Mouse (Mus musculus) cerebellum, adult 2 months (tissue): ENCODE data around the gene Ppig. TPM values are rescaled to one million over a fixed set of nuclear protein-coding genes. Genes with fewer than 3 reads are reported as not detected.

Experiments used
- DNase-seq, 2 experiments: peaks; one replicate each; pipeline ENCODE4 v3.0.0; 2021
- H3K27ac ChIP-seq: fragments of 200-500 bp; 2 replicates; pipeline ENCODE4 v1.5.1; 2012; ENCODE audit warnings: low read length, control low read depth, inconsistent platforms; ENCODE audit not compliant: insufficient read depth
- H3K27me3 ChIP-seq: fragments of 200-500 bp; 2 replicates; pipeline ENCODE4 v1.6.1; 2012; ENCODE audit warnings: inconsistent platforms, mild to moderate bottlenecking, low read length, moderate library complexity; ENCODE audit not compliant: control insufficient read depth, insufficient read depth
- H3K4me1 ChIP-seq: fragments of 200-500 bp; 2 replicates; pipeline ENCODE4 v1.6.1; 2011; ENCODE audit warnings: low read length; ENCODE audit not compliant: control insufficient read depth, insufficient read depth
- H3K4me3 ChIP-seq: fragments of 200-500 bp; replicated peaks from 2 replicates; pipeline ENCODE3; 2011; ENCODE audit warnings: mild to moderate bottlenecking, low read depth, low read length, control low read depth; ENCODE audit not compliant: insufficient read depth
- CTCF ChIP-seq: fragments of 200-500 bp; IDR thresholded peaks from 2 replicates; pipeline ENCODE4 v1.5.1; 2011; ENCODE audit warnings: low read depth, mild to moderate bottlenecking, control low read depth, low read length, moderate library complexity, borderline replicate concordance; ENCODE audit not compliant: insufficient read depth
- POLR2A ChIP-seq: fragments of 200-500 bp; IDR thresholded peaks from 2 replicates; pipeline ENCODE4 v1.6.1; 2011; ENCODE audit warnings: low read length, control low read depth, borderline replicate concordance; ENCODE audit not compliant: insufficient read depth
- WGBS: fragments of 180-500 bp; shearing (Covaris S2); methylation state at CpG from one replicate; pipeline ENCODE4 v1.1.7; 2018; 5-methylcytosine and 5-hydroxymethylcytosine counted together
- polyA plus RNA-seq: library from polyadenylated mRNA; depleted of rRNA; stranded (reverse); fragments of >200 nt; gene quantifications from 2 replicates; pipeline ENCODE4 v1.2.3, GENCODE M21; 2012

The Ppig gene
- polyA plus RNA-seq, 1 experiment: 24.0 TPM

GRCm38 (mm10) chr2:69690214-69690613 is 32.1 kb upstream of the Ppig start:
- Histone ChIP-seq H3K27ac (no peak overlapping the region), H3K27me3 (no peaks in the 10 kb centered on the region), H3K4me1 (no peaks in the 10 kb centered on the region), H3K4me3 (no peak overlapping the region)
- no peak for DNase-seq
- TF ChIP-seq CTCF (no peak), POLR2A (no peak)
- WGBS: 93% methylated on average over 3 of the region's 3 CpGs

GRCm38 (mm10) chr2:69690843-69691242 is 31.5 kb upstream of the Ppig start:
- H3K4me1 ChIP-seq: no peaks in the 10 kb centered on the region
- TF ChIP-seq POLR2A (no peak), CTCF (no peak)
- no peak for DNase-seq
- 91% methylated on average over 6 of the region's 6 CpGs for WGBS
- H3K27ac ChIP-seq: no peak overlapping the region
- H3K27me3 ChIP-seq: no peaks in the 10 kb centered on the region
- no peak overlapping the region for H3K4me3 ChIP-seq

- no peak overlapping the region for H3K27ac ChIP-seq
- H3K27me3 ChIP-seq: no peaks in the 10 kb centered on the region
- H3K4me1 ChIP-seq: no peaks in the 10 kb centered on the region
- TF ChIP-seq POLR2A: no peak
- no peak for TF ChIP-seq CTCF
- no peak for DNase-seq
- H3K4me3 ChIP-seq: no peak overlapping the region
- 96% methylated on average over 11 of the region's 11 CpGs for WGBS
These were observed 28.8 kb upstream of the Ppig start for GRCm38 (mm10) chr2:69693501-69693900.

- Histone ChIP-seq H3K27ac (no peak overlapping the region), H3K4me3 (no peak overlapping the region), H3K27me3 (no peaks in the 10 kb centered on the region), H3K4me1 (no peaks in the 10 kb centered on the region)
- WGBS: 95% methylated on average over 8 of the region's 8 CpGs
- TF ChIP-seq POLR2A: no peak
- TF ChIP-seq CTCF: no peak
- DNase-seq: no peak
These were observed 21.9 kb upstream of the Ppig start for GRCm38 (mm10) chr2:69700446-69700845.

GRCm38 (mm10) chr2:69712171-69712570 is 10.2 kb upstream of the Ppig start:
- 64% methylated on average over 14 of the region's 14 CpGs for WGBS
- Histone ChIP-seq H3K4me1 (peaks cover 3% of the 10 kb centered on the region; the same call in 1 of the 2 replicates), H3K4me3 (peak overlapping the region; percentile 42), H3K27me3 (no peaks in the 10 kb centered on the region), H3K27ac (no peak overlapping the region)
- TF ChIP-seq POLR2A: no peak
- no peak for TF ChIP-seq CTCF
- DNase-seq: peak in 1 of 2 experiments; percentile 17

- H3K27me3 ChIP-seq: no peaks in the 10 kb centered on the region
- peaks cover 3% of the 10 kb centered on the region; the same call in 1 of the 2 replicates for H3K4me1 ChIP-seq
- H3K27ac ChIP-seq: peak within 1 kb of the TSS; percentile 46
- DNase-seq: peak; percentile 88 to 93
- H3K4me3 ChIP-seq: peak within 1 kb of the TSS; percentile 67
- WGBS: under 1% methylated on average over 39 of the region's 39 CpGs
- TF ChIP-seq POLR2A (peak; percentile 50; the same call in 1 of the 2 replicates), CTCF (no peak)
These were observed 9.2 kb upstream of the Ppig start, which contains the start of gene Fastkd1 for GRCm38 (mm10) chr2:69712981-69713625. Gene Fastkd1, minus strand, starts transcription at chr2:69713516.

- TF ChIP-seq POLR2A (no peak), CTCF (no peak)
- H3K27me3 ChIP-seq: no peaks in the 10 kb centered on the region
- peaks cover 3% of the 10 kb centered on the region; the same call in 1 of the 2 replicates for H3K4me1 ChIP-seq
- H3K4me3 ChIP-seq: peak overlapping the region; percentile 67
- no peak overlapping the region for H3K27ac ChIP-seq
- no peak for DNase-seq
- WGBS: 21% methylated on average over 4 of the region's 4 CpGs
These were observed 8.7 kb upstream of the Ppig start for GRCm38 (mm10) chr2:69713626-69714014.

- Histone ChIP-seq H3K4me1 (peaks cover 3% of the 10 kb centered on the region; the same call in 1 of the 2 replicates), H3K27me3 (no peaks in the 10 kb centered on the region), H3K27ac (no peak overlapping the region), H3K4me3 (no peak overlapping the region)
- 76% methylated on average over 5 of the region's 5 CpGs for WGBS
- TF ChIP-seq POLR2A (no peak), CTCF (no peak)
- peak; percentile 15 to 23 for DNase-seq
These were observed 8.2 kb upstream of the Ppig start for GRCm38 (mm10) chr2:69714126-69714525.
